Mouse (Mus musculus): Measurements from ENCODE around the gene Sbf2.

- TF ChIP-seq POLR2A (IDR thresholded peaks at IDR 0.05; ENCODE audit: control insufficient read depth in 1 of 2, insufficient read depth in 1 of 2, low read depth in 1 of 2, low read length in 2 of 2, poor library complexity in 1 of 2) (no peak), TCF12 (IDR thresholded peaks at IDR 0.05; ENCODE audit: low read depth, low read length) (no peak), MYC (IDR thresholded peaks at IDR 0.05; ENCODE audit: low read depth, low read length) (no peak), EP300 (IDR thresholded peaks at IDR 0.05; ENCODE audit: low read depth in 1 of 2, low read length in 2 of 2) (no peak), ZC3H11A (IDR thresholded peaks at IDR 0.05; ENCODE audit: low read depth, low read length) (no peak), MAX (IDR thresholded peaks at IDR 0.05; ENCODE audit: low read length) (no peak), CTCF (IDR thresholded peaks at IDR 0.05 in 2 of 3, conservative IDR thresholded peaks at IDR 0.05 in 1 of 3; ENCODE audit: control insufficient read depth in 1 of 3, insufficient read depth in 1 of 3, low read depth in 2 of 3, low read length in 3 of 3, poor library complexity in 1 of 3, severe bottlenecking in 1 of 3) (no peak), CHD2 (IDR thresholded peaks at IDR 0.05; ENCODE audit: low read length) (no peak), RCOR1 (IDR thresholded peaks at IDR 0.05; ENCODE audit: low read depth, low read length) (no peak), ZMIZ1 (IDR thresholded peaks at IDR 0.05; ENCODE audit: low read depth, low read length) (no peak), USF1 (IDR thresholded peaks at IDR 0.05; ENCODE audit: low read depth, low read length) (no peak), UBTF (IDR thresholded peaks at IDR 0.05; ENCODE audit: borderline replicate concordance, insufficient read depth, low read depth, low read length) (no peak), ZKSCAN1 (IDR thresholded peaks at IDR 0.05; ENCODE audit: low read depth, low read length) (no peak)
Measured at GRCm38 (mm10) chr7:110556221-110556620, 58.5 kb downstream of the Sbf2 start.
